Mouse (Mus musculus): ENCODE measurements around the gene Slc24a4. TPM values are rescaled to one million over a fixed set of nuclear protein-coding genes. Genes with fewer than 3 reads are reported as not detected.

Gene Slc24a4
- polyA plus RNA-seq, 1 experiment = not detected

DNA sequence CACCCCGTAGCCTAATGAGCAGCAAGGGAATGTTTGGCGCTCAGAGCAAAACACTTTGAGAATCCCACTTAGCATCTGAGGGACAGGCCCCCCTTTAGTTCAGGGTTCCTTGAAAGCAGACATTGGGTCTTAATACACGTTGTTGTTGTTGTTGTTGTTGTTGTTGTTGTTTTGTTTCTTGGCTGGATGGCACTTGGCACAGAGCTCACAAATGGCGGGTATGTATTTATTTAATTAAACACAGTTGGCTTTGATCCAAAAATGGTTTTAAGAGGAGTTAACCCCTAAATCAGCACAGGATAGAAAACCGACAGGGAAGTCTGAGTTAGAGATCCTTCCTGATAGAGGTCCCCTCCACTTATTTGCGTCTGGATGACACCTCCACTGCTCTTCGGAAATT, 932 bp upstream of the Slc24a4 start:
- Histone ChIP-seq H3K27me3 (ENCODE audit: control insufficient read depth, insufficient read depth, low read length, poor library complexity, severe bottlenecking) (peaks cover 20% of the 10 kb centered on the region), H3K27ac (ENCODE audit: insufficient read depth, low read length) (no peak overlapping the region), H3K9me3 (replicated peaks; ENCODE audit: control insufficient read depth, insufficient read depth, low read length, poor library complexity, severe bottlenecking) (no peaks in the 10 kb centered on the region), H3K9ac (ENCODE audit: low read depth, poor library complexity, severe bottlenecking) (peak overlapping the region; percentile 37; the same call in 1 of the 2 replicates), H3K4me3 (ENCODE audit: low read depth, low read length) (no peak overlapping the region), H3K4me1 (ENCODE audit: control insufficient read depth, insufficient read depth, low read length) (no peaks in the 10 kb centered on the region), H3K36me3 (ENCODE audit: control insufficient read depth, insufficient read depth, low read length, poor library complexity, severe bottlenecking) (no peaks in the 10 kb centered on the region)
- TF ChIP-seq POLR2A (IDR thresholded peaks at IDR 0.05; ENCODE audit: insufficient read depth, low read length) (no peak), EP300 (IDR thresholded peaks at IDR 0.05; ENCODE audit: insufficient read depth, low read depth, low read length) (no peak), CTCF (IDR thresholded peaks at IDR 0.05; ENCODE audit: low read depth, low read length) (no peak)

DNA sequence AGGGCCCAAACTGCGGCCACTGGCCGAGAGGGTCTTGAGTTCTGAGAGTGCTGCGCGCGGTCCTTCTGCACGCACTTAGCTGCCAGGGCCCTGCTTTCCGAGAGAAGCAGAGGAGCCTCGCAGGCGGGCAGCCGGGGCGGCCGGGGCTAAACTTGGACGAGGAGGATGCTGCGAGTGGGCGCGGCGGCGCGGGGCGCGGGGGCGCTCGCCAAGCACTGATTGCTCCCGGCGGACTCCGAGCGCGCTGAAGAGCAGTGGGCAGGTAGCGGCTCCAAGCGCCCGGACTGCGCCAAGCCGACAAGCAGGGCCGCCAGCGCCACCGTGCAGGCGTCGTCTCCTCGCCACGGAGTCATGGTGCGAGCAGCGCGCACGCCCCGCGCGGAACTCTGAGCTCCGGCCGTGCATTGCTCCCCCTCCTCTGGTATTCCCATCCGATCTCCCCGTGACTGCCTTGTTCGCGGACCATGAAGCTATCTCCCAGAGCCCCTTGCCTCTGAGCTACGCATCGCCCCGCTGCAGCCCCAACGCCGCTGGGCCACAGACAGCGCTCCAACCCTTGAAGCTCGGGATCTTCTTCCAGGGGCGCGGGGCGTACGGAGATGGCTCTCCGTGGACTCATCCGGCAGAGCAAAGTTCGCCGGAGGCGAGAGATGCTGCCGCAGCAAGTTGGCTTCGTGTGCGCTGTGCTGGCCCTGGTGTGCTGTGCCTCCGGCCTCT, 416 bp downstream of the Slc24a4 start:
- Histone ChIP-seq H3K27ac (ENCODE audit: insufficient read depth, low read length) (no peak overlapping the region), H3K9me3 (replicated peaks; ENCODE audit: control insufficient read depth, insufficient read depth, low read length, poor library complexity, severe bottlenecking) (no peaks in the 10 kb centered on the region), H3K27me3 (ENCODE audit: control insufficient read depth, insufficient read depth, low read length, poor library complexity, severe bottlenecking) (peaks cover 20% of the 10 kb centered on the region), H3K4me1 (ENCODE audit: control insufficient read depth, insufficient read depth, low read length) (no peaks in the 10 kb centered on the region), H3K9ac (ENCODE audit: low read depth, poor library complexity, severe bottlenecking) (peak overlapping the region; percentile 37), H3K4me3 (ENCODE audit: low read depth, low read length) (peak overlapping the region; percentile 64), H3K36me3 (ENCODE audit: control insufficient read depth, insufficient read depth, low read length, poor library complexity, severe bottlenecking) (no peaks in the 10 kb centered on the region)
- TF ChIP-seq CTCF (IDR thresholded peaks at IDR 0.05; ENCODE audit: low read depth, low read length) = peak; percentile 10
- no peak for TF ChIP-seq EP300 (IDR thresholded peaks at IDR 0.05; ENCODE audit: insufficient read depth, low read depth, low read length)

DNA sequence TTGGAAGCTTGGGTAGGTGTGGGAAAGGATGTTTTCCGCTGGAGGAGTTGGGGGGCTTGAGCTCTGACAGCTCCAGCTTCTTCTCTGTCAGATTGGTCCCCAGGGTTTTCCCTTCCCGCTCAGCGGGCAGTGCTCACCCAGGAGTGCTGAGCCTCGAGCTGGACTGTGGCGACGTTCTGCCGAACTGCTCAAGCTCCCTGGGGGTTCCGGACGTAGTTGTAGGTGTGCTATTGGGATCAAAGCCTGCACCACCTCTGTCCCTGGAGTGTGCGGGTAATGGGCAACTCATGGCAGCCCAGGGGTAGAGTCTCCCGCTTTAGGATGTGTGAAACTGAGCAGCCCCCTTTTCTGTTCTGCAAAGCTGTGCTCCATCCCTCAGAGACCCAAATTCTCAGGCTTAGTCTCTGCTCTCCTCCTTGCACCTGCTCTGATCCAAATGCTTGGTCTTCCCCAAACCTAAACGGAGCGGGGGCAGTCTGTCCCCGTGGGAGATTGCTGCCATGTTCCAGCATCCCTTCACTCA, 1.0 kb downstream of the Slc24a4 start:
- Histone ChIP-seq H3K27me3 (ENCODE audit: control insufficient read depth, insufficient read depth, low read length, poor library complexity, severe bottlenecking) (peaks cover 20% of the 10 kb centered on the region), H3K9me3 (replicated peaks; ENCODE audit: control insufficient read depth, insufficient read depth, low read length, poor library complexity, severe bottlenecking) (no peaks in the 10 kb centered on the region), H3K27ac (ENCODE audit: insufficient read depth, low read length) (no peak overlapping the region), H3K4me1 (ENCODE audit: control insufficient read depth, insufficient read depth, low read length) (no peaks in the 10 kb centered on the region), H3K4me3 (ENCODE audit: low read depth, low read length) (peak overlapping the region; percentile 64), H3K36me3 (ENCODE audit: control insufficient read depth, insufficient read depth, low read length, poor library complexity, severe bottlenecking) (no peaks in the 10 kb centered on the region), H3K9ac (ENCODE audit: low read depth, poor library complexity, severe bottlenecking) (no peak overlapping the region)
- no peak for TF ChIP-seq EP300 (IDR thresholded peaks at IDR 0.05; ENCODE audit: insufficient read depth, low read depth, low read length)
- no peak for TF ChIP-seq POLR2A (IDR thresholded peaks at IDR 0.05; ENCODE audit: insufficient read depth, low read length)
- no peak for TF ChIP-seq CTCF (IDR thresholded peaks at IDR 0.05; ENCODE audit: low read depth, low read length)

DNA sequence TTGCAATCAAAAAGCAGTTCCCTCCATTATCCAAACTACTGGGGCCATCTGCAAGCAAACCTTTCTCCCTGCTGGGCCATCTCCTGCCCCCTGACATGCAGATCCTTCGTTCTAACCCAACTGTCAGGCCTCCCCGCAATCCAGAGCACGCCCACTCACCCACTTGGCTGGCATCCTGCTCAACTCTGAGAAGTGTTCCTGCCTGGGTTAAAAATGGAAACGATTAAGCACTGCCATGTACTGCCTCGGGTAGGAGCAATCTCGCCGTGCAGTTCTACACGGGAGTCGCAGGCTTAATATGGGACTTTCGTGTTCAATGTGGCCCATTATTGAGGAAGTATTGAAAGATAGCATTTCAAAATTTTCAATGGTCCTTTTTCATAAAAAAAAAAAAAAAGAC, 11.2 kb downstream of the Slc24a4 start:
- H3K9me3 ChIP-seq (replicated peaks; ENCODE audit: control insufficient read depth, insufficient read depth, low read length, poor library complexity, severe bottlenecking) = no peaks in the 10 kb centered on the region
- TF ChIP-seq CTCF (IDR thresholded peaks at IDR 0.05; ENCODE audit: low read depth, low read length) = no peak
- TF ChIP-seq POLR2A (IDR thresholded peaks at IDR 0.05; ENCODE audit: insufficient read depth, low read length) = no peak
- no peak for TF ChIP-seq EP300 (IDR thresholded peaks at IDR 0.05; ENCODE audit: insufficient read depth, low read depth, low read length)
- no peak overlapping the region for H3K9ac ChIP-seq (ENCODE audit: low read depth, poor library complexity, severe bottlenecking)

DNA sequence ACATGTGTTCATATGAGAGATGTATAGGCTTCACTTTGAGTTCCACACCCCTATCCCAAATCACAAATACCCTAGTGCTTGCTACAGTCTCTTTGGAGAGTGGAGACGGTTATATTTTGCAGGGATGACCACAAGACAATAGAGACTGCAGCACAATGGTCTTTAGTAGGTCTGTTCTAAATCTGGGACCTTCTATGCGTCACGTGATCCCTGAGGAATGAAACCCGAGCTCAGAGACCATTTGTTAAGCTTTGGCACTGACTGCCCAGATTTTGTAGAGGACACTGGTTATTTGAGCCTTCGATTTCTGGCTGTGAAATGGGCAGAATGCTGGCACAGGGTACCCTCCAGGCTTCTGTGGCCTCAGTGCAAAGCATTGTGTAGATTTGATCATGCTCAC, 12.8 kb downstream of the Slc24a4 start:
- H3K9ac ChIP-seq (ENCODE audit: low read depth, poor library complexity, severe bottlenecking) = no peak overlapping the region
- TF ChIP-seq CTCF (IDR thresholded peaks at IDR 0.05; ENCODE audit: low read depth, low read length) = no peak
- TF ChIP-seq POLR2A (IDR thresholded peaks at IDR 0.05; ENCODE audit: insufficient read depth, low read length) = no peak
- TF ChIP-seq EP300 (IDR thresholded peaks at IDR 0.05; ENCODE audit: insufficient read depth, low read depth, low read length) = no peak
- H3K36me3 ChIP-seq (ENCODE audit: control insufficient read depth, insufficient read depth, low read length, poor library complexity, severe bottlenecking) = no peaks in the 10 kb centered on the region
- no peaks in the 10 kb centered on the region for H3K9me3 ChIP-seq (replicated peaks; ENCODE audit: control insufficient read depth, insufficient read depth, low read length, poor library complexity, severe bottlenecking)
- no peaks in the 10 kb centered on the region for H3K27me3 ChIP-seq (ENCODE audit: control insufficient read depth, insufficient read depth, low read length, poor library complexity, severe bottlenecking)
- no peak overlapping the region for H3K27ac ChIP-seq (ENCODE audit: insufficient read depth, low read length)
- H3K4me3 ChIP-seq (ENCODE audit: low read depth, low read length) = no peak overlapping the region
- no peaks in the 10 kb centered on the region for H3K4me1 ChIP-seq (ENCODE audit: control insufficient read depth, insufficient read depth, low read length)

More for the DNA sequence above, 11.2 kb downstream of the Slc24a4 start:
- H3K27ac ChIP-seq (ENCODE audit: insufficient read depth, low read length) = no peak overlapping the region
- H3K27me3 ChIP-seq (ENCODE audit: control insufficient read depth, insufficient read depth, low read length, poor library complexity, severe bottlenecking) = no peaks in the 10 kb centered on the region
- H3K36me3 ChIP-seq (ENCODE audit: control insufficient read depth, insufficient read depth, low read length, poor library complexity, severe bottlenecking) = no peaks in the 10 kb centered on the region
- H3K4me1 ChIP-seq (ENCODE audit: control insufficient read depth, insufficient read depth, low read length) = no peaks in the 10 kb centered on the region
- no peak overlapping the region for H3K4me3 ChIP-seq (ENCODE audit: low read depth, low read length)

DNA sequence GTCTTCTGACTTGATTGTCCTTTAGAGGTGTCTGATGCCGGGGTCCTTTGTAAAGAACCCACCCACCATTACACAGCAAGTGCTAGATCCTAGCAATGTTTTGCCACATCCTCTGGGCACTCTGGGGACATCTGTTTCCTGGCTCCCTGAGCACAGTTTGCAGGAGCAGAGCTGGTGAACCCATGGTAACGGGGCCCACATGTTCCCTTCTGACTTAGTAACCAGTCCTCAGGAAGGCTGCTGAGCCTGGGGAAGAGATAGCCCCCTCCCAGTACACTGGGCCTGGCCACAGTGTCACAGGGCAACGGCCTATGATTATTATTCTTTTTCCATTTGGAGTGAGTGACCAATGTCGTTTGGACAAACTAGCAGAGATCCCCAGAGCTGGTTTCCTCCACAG, 19.1 kb downstream of the Slc24a4 start:
- Histone ChIP-seq H3K27ac (ENCODE audit: insufficient read depth, low read length) (no peak overlapping the region), H3K4me1 (ENCODE audit: control insufficient read depth, insufficient read depth, low read length) (no peaks in the 10 kb centered on the region), H3K9ac (ENCODE audit: low read depth, poor library complexity, severe bottlenecking) (no peak overlapping the region), H3K4me3 (ENCODE audit: low read depth, low read length) (no peak overlapping the region), H3K9me3 (replicated peaks; ENCODE audit: control insufficient read depth, insufficient read depth, low read length, poor library complexity, severe bottlenecking) (no peaks in the 10 kb centered on the region), H3K36me3 (ENCODE audit: control insufficient read depth, insufficient read depth, low read length, poor library complexity, severe bottlenecking) (no peaks in the 10 kb centered on the region), H3K27me3 (ENCODE audit: control insufficient read depth, insufficient read depth, low read length, poor library complexity, severe bottlenecking) (no peaks in the 10 kb centered on the region)
- TF ChIP-seq CTCF (IDR thresholded peaks at IDR 0.05; ENCODE audit: low read depth, low read length) (no peak), EP300 (IDR thresholded peaks at IDR 0.05; ENCODE audit: insufficient read depth, low read depth, low read length) (no peak), POLR2A (IDR thresholded peaks at IDR 0.05; ENCODE audit: insufficient read depth, low read length) (no peak)
